ENCODE assay signal across 8 mouse cellular contexts in the genomic region with DNA sequence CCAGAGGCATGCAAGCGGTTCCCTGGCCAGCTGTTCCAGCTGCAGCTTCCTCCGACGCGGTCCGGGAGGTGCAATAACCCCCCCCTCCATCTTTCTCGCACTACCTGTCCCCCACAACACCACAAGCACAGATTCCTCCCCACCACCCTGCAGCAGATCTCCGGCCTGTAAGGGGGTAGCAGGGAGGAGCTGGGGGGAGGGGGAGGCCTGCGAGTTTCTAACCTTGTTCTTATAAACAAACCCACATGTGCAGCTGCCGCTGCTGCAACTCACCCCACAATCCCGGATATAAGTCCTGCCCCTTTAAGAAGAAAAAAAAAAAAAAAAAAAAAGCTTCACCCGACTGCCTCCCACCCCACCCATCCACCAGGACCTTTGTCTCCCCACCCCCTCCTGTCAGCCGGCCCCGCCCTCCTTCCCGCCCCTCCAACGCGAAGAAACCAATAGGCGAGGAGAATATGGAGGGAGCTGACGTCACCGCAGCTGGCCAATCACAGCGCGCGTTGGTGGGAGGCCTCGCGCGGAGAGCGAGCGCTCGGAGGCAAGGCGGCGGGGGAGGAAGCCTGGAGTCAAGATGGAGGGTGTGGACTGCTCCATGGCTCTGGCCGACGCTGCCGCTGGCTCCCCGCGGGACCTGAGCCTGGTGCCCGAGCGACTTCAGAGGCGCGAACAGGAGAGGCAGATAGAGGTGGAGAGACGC. TPM values are rescaled to one million over a fixed set of nuclear protein-coding genes. Genes with fewer than 3 reads are reported as not detected.
DNase-seq lines count a peak whose midpoint lies in the region; ATAC-seq and TF ChIP-seq lines count a peak whose summit lies in the region.

Tbcc (plus strand) TSS at position 569 of the 700 bp plus-strand sequence.

- TF ChIP-seq EP300 in CH12.LX (IDR thresholded peaks at IDR 0.05; ENCODE audit: low read length), result 0 out of 2 replicates have a peak, but pooled peaks have one; percentile 26

- peaks cover 7 to 24% of the 10 kb centered on the region in 2 experiments for H3K4me1 ChIP-seq in CH12.LX (ENCODE audit: control insufficient read depth in 1 of 2, insufficient read depth in 2 of 2)
- H3K4me1 ChIP-seq in forebrain, embryonic 11.5 days (replicated peaks; ENCODE audit: control insufficient read depth, insufficient read depth, low read length), result peaks cover 16% of the 10 kb centered on the region
- peaks cover 29% of the 10 kb centered on the region for H3K4me1 ChIP-seq in heart, embryonic 16.5 days (ENCODE audit: control insufficient read depth, insufficient read depth, low read length)
- peaks cover 73% of the 10 kb centered on the region for H3K4me1 ChIP-seq in liver, embryonic 15.5 days (replicated peaks)
- peaks cover 25% of the 10 kb centered on the region for H3K4me1 ChIP-seq in neural tube, embryonic 12.5 days

- peak within 1 kb of the TSS; percentile 75 for H3K9ac ChIP-seq in CH12.LX (ENCODE audit: insufficient read depth, low read depth)
- peak within 1 kb of the TSS; percentile 90 for H3K9ac ChIP-seq in forebrain, embryonic 11.5 days (ENCODE audit: low read length)
- peak within 1 kb of the TSS; percentile 93 for H3K9ac ChIP-seq in heart, embryonic 16.5 days (ENCODE audit: low read length)
- peak within 1 kb of the TSS; percentile 91 for H3K9ac ChIP-seq in liver, embryonic 15.5 days
- H3K9ac ChIP-seq in neural tube, embryonic 12.5 days, result peak within 1 kb of the TSS; percentile 93

- H3K36me3 ChIP-seq in CH12.LX (replicated peaks in 1 of 2; ENCODE audit: control insufficient read depth in 1 of 2, insufficient read depth in 1 of 2, low read length in 1 of 2), result peaks cover 3 to 33% of the 10 kb centered on the region in 2 experiments
- H3K36me3 ChIP-seq in forebrain, embryonic 11.5 days (ENCODE audit: control insufficient read depth, insufficient read depth, low read length), result no peaks in the 10 kb centered on the region
- 0 out of 2 replicates have a peak, but pooled peaks cover 2% of the 10 kb centered on the region for H3K36me3 ChIP-seq in heart, embryonic 16.5 days (ENCODE audit: control insufficient read depth, insufficient read depth)
- peaks cover 6% of the 10 kb centered on the region; the same call in 1 of the 2 replicates for H3K36me3 ChIP-seq in liver, embryonic 15.5 days (replicated peaks)
- no peaks in the 10 kb centered on the region; the same call in 1 of the 2 replicates for H3K36me3 ChIP-seq in neural tube, embryonic 12.5 days

- in situ Hi-C loops in CH12.LX (cut with MboI; ENCODE audit: low pct_ligation_motif_present, low pct_unique_long_range_greater_than_20kb, low sequenced_read_pairs), result no loop called here

- no peaks in the 10 kb centered on the region for H3K9me3 ChIP-seq in CH12.LX (replicated peaks; ENCODE audit: low read length)
- no peaks in the 10 kb centered on the region for H3K9me3 ChIP-seq in forebrain, embryonic 11.5 days (ENCODE audit: control insufficient read depth, low read length)
- no peaks in the 10 kb centered on the region for H3K9me3 ChIP-seq in heart, embryonic 16.5 days (replicated peaks; ENCODE audit: control insufficient read depth, low read length)
- no peaks in the 10 kb centered on the region for H3K9me3 ChIP-seq in liver, embryonic 15.5 days (replicated peaks)
- no peaks in the 10 kb centered on the region for H3K9me3 ChIP-seq in neural tube, embryonic 12.5 days

- peak; percentile 97 for TF ChIP-seq POLR2A in CH12.LX (IDR thresholded peaks at IDR 0.05; ENCODE audit: low read depth, low read length)

- no peaks in the 10 kb centered on the region for H3K27me3 ChIP-seq in CH12.LX (replicated peaks)
- no peaks in the 10 kb centered on the region for H3K27me3 ChIP-seq in forebrain, embryonic 11.5 days (ENCODE audit: control insufficient read depth, insufficient read depth, low read length)
- H3K27me3 ChIP-seq in heart, embryonic 16.5 days (ENCODE audit: control insufficient read depth, insufficient read depth, low read length), result no peaks in the 10 kb centered on the region
- H3K27me3 ChIP-seq in liver, embryonic 15.5 days, result no peaks in the 10 kb centered on the region
- no peaks in the 10 kb centered on the region for H3K27me3 ChIP-seq in neural tube, embryonic 12.5 days (replicated peaks)

- H3K79me2 ChIP-seq in CH12.LX (replicated peaks; ENCODE audit: control insufficient read depth, extremely low read depth, insufficient read depth, poor library complexity, severe bottlenecking), result peaks cover 16% of the 10 kb centered on the region

- WGBS in forebrain, embryonic 11.5 days, result under 1% methylated on average over 38 of the region's 40 CpGs
- WGBS in heart, embryonic 16.5 days, result under 1% methylated on average over 40 of the region's 40 CpGs
- under 1% methylated on average over 40 of the region's 40 CpGs for WGBS in liver, embryonic 15.5 days (ENCODE audit: insufficient replicate concordance)
- under 1% methylated on average over 40 of the region's 40 CpGs for WGBS in neural tube, embryonic 12.5 days

- peak; percentile 92 for ATAC-seq in forebrain, embryonic 11.5 days (replicated peaks; ENCODE audit: low FRiP score)
- peak; percentile 91 for ATAC-seq in heart, embryonic 16.5 days (replicated peaks; ENCODE audit: extremely low read depth, insufficient read depth, low FRiP score)
- peak; percentile 91 for ATAC-seq in liver, embryonic 15.5 days (ENCODE audit: insufficient read depth)
- peak; percentile 93 for ATAC-seq in neural tube, embryonic 12.5 days (ENCODE audit: low FRiP score, low read depth)

- dilution Hi-C loops in CH12.LX (cut with MboI; ENCODE audit: extremely low pct_ligation_motif_present, extremely low pct_unique_long_range_greater_than_20kb, low sequenced_read_pairs), result no loop called here

- peak within 1 kb of the TSS; percentile 67 for H3K4me2 ChIP-seq in CH12.LX (ENCODE audit: insufficient read depth, low read depth, poor library complexity, severe bottlenecking)
- peak within 1 kb of the TSS; percentile 98 for H3K4me2 ChIP-seq in forebrain, embryonic 11.5 days (ENCODE audit: low read depth, low read length, severe bottlenecking)
- H3K4me2 ChIP-seq in heart, embryonic 16.5 days (ENCODE audit: low read depth, low read length), result peak within 1 kb of the TSS; percentile 97
- H3K4me2 ChIP-seq in liver, embryonic 15.5 days, result peak within 1 kb of the TSS; percentile 99
- peak within 1 kb of the TSS; percentile 84 for H3K4me2 ChIP-seq in neural tube, embryonic 12.5 days (replicated peaks)

- peak; percentile 98 for DNase-seq in CH12.LX (ENCODE audit: extremely low read depth)
- peak; percentile 94 for DNase-seq in c-Kit-positive CD71-positive TER-119-negative erythroid progenitor cells, embryonic 14.5 days (ENCODE audit: low read depth)
- DNase-seq in forebrain, embryonic 11.5 days (ENCODE audit: low spot score), result peak; percentile 99
- DNase-seq in kidney, postnatal 36 days, result peak; percentile 98
- DNase-seq in telencephalon, adult 2 months (ENCODE audit: low read depth, low spot score), result peak; percentile 97

- peak within 1 kb of the TSS; percentile 80 to 91 (median 81) for H3K4me3 ChIP-seq in CH12.LX (replicated peaks in 1 of 3; ENCODE audit: low read depth in 2 of 3, low read length in 2 of 3, poor library complexity in 1 of 3)
- H3K4me3 ChIP-seq in forebrain, embryonic 11.5 days (ENCODE audit: low read depth, low read length), result peak within 1 kb of the TSS; percentile 91
- H3K4me3 ChIP-seq in heart, embryonic 16.5 days (ENCODE audit: low read length), result peak within 1 kb of the TSS; percentile 88
- peak within 1 kb of the TSS; percentile 91 for H3K4me3 ChIP-seq in liver, embryonic 15.5 days (replicated peaks)
- peak within 1 kb of the TSS; percentile 89 for H3K4me3 ChIP-seq in neural tube, embryonic 12.5 days

- peak within 1 kb of the TSS; percentile 86 for H3K27ac ChIP-seq in CH12.LX (ENCODE audit: insufficient read depth, low read depth)
- peak within 1 kb of the TSS; percentile 91 for H3K27ac ChIP-seq in forebrain, embryonic 11.5 days (ENCODE audit: low read depth, low read length)
- peak within 1 kb of the TSS; percentile 84 for H3K27ac ChIP-seq in heart, embryonic 16.5 days (ENCODE audit: low read length)
- peak within 1 kb of the TSS; percentile 89 for H3K27ac ChIP-seq in liver, embryonic 15.5 days (replicated peaks)
- peak within 1 kb of the TSS; percentile 96 for H3K27ac ChIP-seq in neural tube, embryonic 12.5 days

- no peak for TF ChIP-seq RAD21 in CH12.LX (IDR thresholded peaks at IDR 0.05; ENCODE audit: low read depth, low read length)

- no peak for TF ChIP-seq CTCF in CH12.LX (conservative IDR thresholded peaks at IDR 0.05 in 1 of 2, IDR thresholded peaks at IDR 0.05 in 1 of 2; ENCODE audit: low read depth in 2 of 2, low read length in 2 of 2)

TF ChIP-seq in CH12.LX, 34 proteins besides CTCF, POLR2A, EP300 and RAD21 (continues in another document):
- TF ChIP-seq SMC3 (IDR thresholded peaks at IDR 0.05; ENCODE audit: low read depth, low read length) (no peak), MYC (IDR thresholded peaks at IDR 0.05; ENCODE audit: low read depth, low read length) (peak; percentile 83), MXI1 (IDR thresholded peaks at IDR 0.05; ENCODE audit: low read depth, low read length) (peak; percentile 97), ZNF384 (IDR thresholded peaks at IDR 0.05; ENCODE audit: low read depth, low read length) (peak; percentile 99), MEF2A (IDR thresholded peaks at IDR 0.05; ENCODE audit: borderline replicate concordance, low read depth, low read length) (peak; percentile 8; the same call in 1 of the 2 replicates), HCFC1 (IDR thresholded peaks at IDR 0.05; ENCODE audit: low read depth, low read length) (peak; percentile 83), TBP (conservative IDR thresholded peaks at IDR 0.05; ENCODE audit: low read depth, low read length) (peak; percentile 75), NELFE (IDR thresholded peaks at IDR 0.05; ENCODE audit: low read depth, low read length) (peak; percentile 94), ZMIZ1 (IDR thresholded peaks at IDR 0.05; ENCODE audit: low read depth, low read length) (peak; percentile 95), MAZ (IDR thresholded peaks at IDR 0.05; ENCODE audit: low read depth, low read length) (peak; percentile 96), TCF12 (IDR thresholded peaks at IDR 0.05; ENCODE audit: low read depth, low read length) (peak; percentile 88), CHD1 (IDR thresholded peaks at IDR 0.05; ENCODE audit: low read depth, low read length) (no peak), ELF1 (IDR thresholded peaks at IDR 0.05; ENCODE audit: low read depth, low read length) (peak; percentile 77), UBTF (IDR thresholded peaks at IDR 0.05; ENCODE audit: low read depth, low read length) (0 out of 2 replicates have a peak, but pooled peaks have one; percentile 33)

RNA-seq across cellular contexts. Expression of gene Tbcc, which starts in this region (rescaled TPM):
- 27.8 and 32.8 TPM in 2 replicates for total RNA-seq in CH12.LX (2012; rRNA removed)
- total RNA-seq in CH12.LX (2014; rRNA removed), result 19.4 and 21.6 TPM in 2 replicates
- 15.1 and 16.4 TPM in 2 replicates for polyA plus RNA-seq in CH12.LX (2012; ENCODE audit: insufficient read length, low read depth)
- polyA plus RNA-seq in forebrain, embryonic 11.5 days (2014; fragmentation: Nextera tagmentation; extraction: Ambion mirVana), result 62.3 and 65.3 TPM in 2 replicates
- polyA plus RNA-seq in heart, embryonic 16.5 days (2015; fragmentation: Nextera tagmentation; extraction: Ambion mirVana), result 40.3 and 42.9 TPM in 2 replicates
- polyA plus RNA-seq in liver, embryonic 15.5 days (2015; fragmentation: Nextera tagmentation; extraction: Ambion mirVana), result 20.9 and 23.2 TPM in 2 replicates
- polyA plus RNA-seq in neural tube, embryonic 12.5 days (2016; fragmentation: Nextera tagmentation; extraction: Ambion mirVana), result 87.8 and 89.5 TPM in 2 replicates

Comparison
In these comparisons a context has a peak if more than half of its experiments do, and no peak if none do; other contexts are left out.
1. Peak in every context shown above with its lines: DNase-seq, ATAC-seq, H3K4me3 ChIP-seq and H3K27ac ChIP-seq.